Mouse (Mus musculus): ENCODE measurements around the gene Pifo. TPM values are rescaled to one million over a fixed set of nuclear protein-coding genes. Genes with fewer than 3 reads are reported as not detected.

The Pifo gene
- total and polyA plus RNA-seq, 2 experiments from 2014 or later = 2.5 to 7.3 TPM

DNA sequence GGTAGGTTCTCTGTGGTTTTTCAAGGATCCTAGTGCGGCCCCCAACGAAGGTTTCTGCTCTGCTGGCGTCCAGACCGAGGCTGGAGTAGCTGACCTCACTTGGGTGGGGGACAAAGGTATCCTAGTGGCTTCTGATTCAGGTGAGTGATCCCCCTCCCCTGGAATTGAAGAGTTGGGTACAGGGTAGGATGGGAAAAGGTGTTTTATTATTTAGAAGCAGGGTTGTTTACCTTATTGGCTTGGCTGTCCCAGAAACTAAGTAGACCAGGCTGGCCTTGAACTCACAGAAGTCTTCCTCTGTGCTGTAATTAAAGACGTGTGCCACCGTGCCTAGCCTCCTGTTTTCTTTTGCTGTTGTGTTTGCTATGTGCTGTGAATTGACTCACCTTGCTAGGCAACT is 54.4 kb downstream of the Pifo start, which contains the start of gene Atp5f1:
Atp5f1 (minus strand) TSS at position 101 of the 400 bp plus-strand sequence.
- Histone ChIP-seq H3K4me2 (ENCODE audit: low read depth, low read length, poor library complexity, severe bottlenecking) (peak within 1 kb of the TSS; percentile 73), H3K4me3 (ENCODE audit: low read depth, low read length) (peak within 1 kb of the TSS; percentile 95), H3K9me3 (ENCODE audit: low read length) (no peaks in the 10 kb centered on the region), H3K36me3 (ENCODE audit: insufficient read depth, low read length) (peaks cover 29% of the 10 kb centered on the region), H3K9ac (replicated peaks; ENCODE audit: low read length, poor library complexity, severe bottlenecking) (peak within 1 kb of the TSS; percentile 99), H3K27me3 (ENCODE audit: insufficient read depth, low read length) (no peaks in the 10 kb centered on the region), H3K27ac (ENCODE audit: low read depth, low read length) (peak within 1 kb of the TSS; percentile 86), H3K4me1 (ENCODE audit: insufficient read depth, low read length) (0 out of 2 replicates have a peak, but pooled peaks cover 4% of the 10 kb centered on the region)
- 5% methylated on average over 6 of the region's 6 CpGs for WGBS
- DNase-seq (ENCODE audit: low spot score) (no peak), ATAC-seq (ENCODE audit: low FRiP score) (no peak)
- no peak for TF ChIP-seq CTCF (IDR thresholded peaks at IDR 0.05)

DNA sequence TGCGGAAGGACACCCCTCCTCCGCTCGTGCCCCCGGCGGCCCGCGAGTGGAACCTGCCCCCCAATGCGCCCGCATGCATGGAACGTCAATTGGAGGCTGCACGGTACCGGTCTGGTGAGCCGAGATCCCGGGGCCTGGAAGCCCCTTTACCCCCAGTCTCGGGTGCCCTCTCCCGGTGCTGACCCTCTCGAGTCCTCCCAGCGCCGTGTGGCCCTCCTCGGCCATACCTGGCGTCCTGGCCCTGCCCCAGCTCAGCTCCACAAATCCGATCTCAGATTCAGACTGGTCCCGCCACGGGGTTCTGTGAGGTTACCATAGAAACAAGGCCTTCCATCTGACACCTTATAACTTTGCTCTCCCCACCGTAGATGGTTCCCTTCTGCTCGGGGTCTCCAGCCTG is 54.9 kb downstream of the Pifo start:
- H3K4me1 ChIP-seq (ENCODE audit: insufficient read depth, low read length) = 0 out of 2 replicates have a peak, but pooled peaks cover 4% of the 10 kb centered on the region
- peak overlapping the region; percentile 85 for H3K27ac ChIP-seq (ENCODE audit: low read depth, low read length)
- H3K36me3 ChIP-seq (ENCODE audit: insufficient read depth, low read length) = peaks cover 28% of the 10 kb centered on the region
- WGBS = under 1% methylated on average over 23 of the region's 26 CpGs
- peak; percentile 67 for ATAC-seq (ENCODE audit: low FRiP score)
- no peak; the same call in 1 of the 2 replicates for TF ChIP-seq CTCF (IDR thresholded peaks at IDR 0.05)
- DNase-seq (ENCODE audit: low spot score) = peak; percentile 57
- no peaks in the 10 kb centered on the region for H3K27me3 ChIP-seq (ENCODE audit: insufficient read depth, low read length)
- H3K4me3 ChIP-seq (ENCODE audit: low read depth, low read length) = peak overlapping the region; percentile 95
- peak overlapping the region; percentile 73 for H3K4me2 ChIP-seq (ENCODE audit: low read depth, low read length, poor library complexity, severe bottlenecking)
- peak overlapping the region; percentile 91 for H3K9ac ChIP-seq (replicated peaks; ENCODE audit: low read length, poor library complexity, severe bottlenecking)
- no peaks in the 10 kb centered on the region for H3K9me3 ChIP-seq (ENCODE audit: low read length)

DNA sequence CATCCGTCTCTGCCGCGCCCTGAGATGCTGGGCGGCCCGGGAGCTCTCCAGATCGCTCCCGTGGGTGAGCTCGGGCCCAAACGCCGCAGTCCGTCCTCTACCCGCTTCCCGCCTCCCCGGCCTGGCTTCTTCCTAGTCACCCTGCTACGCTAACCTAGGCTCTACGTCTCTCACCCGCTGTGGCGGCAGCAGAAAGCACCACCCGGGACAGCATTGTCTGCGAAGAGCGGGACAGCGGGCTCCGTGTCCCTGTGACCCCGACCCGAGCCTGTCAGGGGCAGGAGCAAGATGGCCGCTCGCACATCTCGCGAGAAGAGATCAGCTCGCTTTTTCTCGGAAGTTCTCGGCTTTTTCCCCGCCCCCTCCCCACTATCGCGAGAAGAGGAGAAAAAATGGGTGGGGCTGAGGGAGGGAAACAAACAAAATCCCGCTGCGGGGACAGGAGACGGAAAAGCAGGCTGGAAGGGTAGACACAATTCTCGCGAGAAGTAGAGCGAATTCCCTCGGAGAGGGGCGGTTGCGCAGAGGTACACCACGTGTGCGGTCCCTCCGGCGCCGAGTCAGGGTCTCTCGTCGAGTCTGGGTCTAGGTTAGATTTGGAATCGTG is 55.4 kb downstream of the Pifo start, which contains the start of gene Wdr77:
Wdr77 (plus strand) TSS at position 396 of the 607 bp plus-strand sequence.
- H3K9ac ChIP-seq (replicated peaks; ENCODE audit: low read length, poor library complexity, severe bottlenecking) = peak within 1 kb of the TSS; percentile 99
- H3K4me2 ChIP-seq (ENCODE audit: low read depth, low read length, poor library complexity, severe bottlenecking) = peak within 1 kb of the TSS; percentile 73
- no peaks in the 10 kb centered on the region for H3K27me3 ChIP-seq (ENCODE audit: insufficient read depth, low read length)
- peak; percentile 97 for ATAC-seq (ENCODE audit: low FRiP score)
- H3K4me1 ChIP-seq (ENCODE audit: insufficient read depth, low read length) = 0 out of 2 replicates have a peak, but pooled peaks cover 4% of the 10 kb centered on the region
- H3K27ac ChIP-seq (ENCODE audit: low read depth, low read length) = peak within 1 kb of the TSS; percentile 86
- no peaks in the 10 kb centered on the region for H3K9me3 ChIP-seq (ENCODE audit: low read length)
- no peak for TF ChIP-seq CTCF (IDR thresholded peaks at IDR 0.05)
- WGBS = under 1% methylated on average over 50 of the region's 52 CpGs
- H3K36me3 ChIP-seq (ENCODE audit: insufficient read depth, low read length) = peaks cover 24% of the 10 kb centered on the region
- peak; percentile 99 for DNase-seq (ENCODE audit: low spot score)
- peak within 1 kb of the TSS; percentile 95 for H3K4me3 ChIP-seq (ENCODE audit: low read depth, low read length)

DNA sequence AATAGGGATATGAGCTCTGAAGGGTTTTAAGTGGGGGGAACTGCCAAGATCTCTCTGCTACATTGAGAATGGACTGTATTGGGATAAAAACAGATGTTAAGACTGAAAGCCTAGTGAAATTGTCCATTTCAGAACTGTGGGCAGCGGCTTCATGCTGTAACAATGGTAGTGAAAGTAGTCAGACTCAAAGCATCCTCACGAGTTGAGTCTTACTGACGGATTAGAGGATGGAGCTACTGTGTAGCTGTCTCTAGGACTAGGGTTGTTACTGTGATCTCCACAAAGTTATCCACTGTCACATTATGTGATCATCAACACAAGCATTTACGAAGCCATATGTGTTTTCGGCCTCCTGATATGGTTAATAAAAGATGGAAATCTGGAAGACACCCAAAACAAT is 56.2 kb downstream of the Pifo start:
- 40% methylated on average over 5 of the region's 5 CpGs for WGBS
- no peak for ATAC-seq (ENCODE audit: low FRiP score)
- no peak for TF ChIP-seq CTCF (IDR thresholded peaks at IDR 0.05)

DNA sequence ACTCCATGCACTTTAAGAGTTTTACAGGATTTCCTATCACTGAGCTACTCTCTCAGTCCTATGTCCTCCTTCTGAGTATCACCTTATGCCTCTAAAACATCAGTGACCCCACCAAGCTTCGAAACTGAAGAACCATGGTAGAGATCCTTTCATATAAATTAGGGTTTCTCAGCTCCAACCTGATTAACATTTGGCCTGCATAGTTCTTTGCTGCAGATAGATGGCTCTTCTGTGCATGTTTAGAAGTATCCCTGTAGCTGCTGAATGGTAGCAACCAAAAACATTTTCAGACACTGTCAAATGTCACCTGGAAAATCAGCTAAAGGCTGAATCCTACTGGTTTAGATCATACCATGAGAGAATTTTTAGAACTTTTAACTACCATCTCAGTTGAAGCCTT is 57.2 kb downstream of the Pifo start:
- DNase-seq (ENCODE audit: low spot score) = no peak
- Histone ChIP-seq H3K27me3 (ENCODE audit: insufficient read depth, low read length) (no peaks in the 10 kb centered on the region), H3K9me3 (ENCODE audit: low read length) (no peaks in the 10 kb centered on the region), H3K27ac (ENCODE audit: low read depth, low read length) (no peak overlapping the region), H3K36me3 (ENCODE audit: insufficient read depth, low read length) (peaks cover 15% of the 10 kb centered on the region), H3K4me1 (ENCODE audit: insufficient read depth, low read length) (0 out of 2 replicates have a peak, but pooled peaks cover 4% of the 10 kb centered on the region), H3K4me2 (ENCODE audit: low read depth, low read length, poor library complexity, severe bottlenecking) (no peak overlapping the region), H3K4me3 (ENCODE audit: low read depth, low read length) (no peak overlapping the region), H3K9ac (replicated peaks; ENCODE audit: low read length, poor library complexity, severe bottlenecking) (0 out of 2 replicates have a peak overlapping the region, but pooled peaks have one; percentile 19)
- 92% methylated on average over 1 of the region's 1 CpGs for WGBS
- ATAC-seq (ENCODE audit: low FRiP score) = no peak
- peak; percentile 60 for TF ChIP-seq CTCF (IDR thresholded peaks at IDR 0.05)

More for the DNA sequence above, 56.2 kb downstream of the Pifo start:
- Histone ChIP-seq H3K36me3 (ENCODE audit: insufficient read depth, low read length) (peaks cover 21% of the 10 kb centered on the region), H3K4me2 (ENCODE audit: low read depth, low read length, poor library complexity, severe bottlenecking) (peak overlapping the region; percentile 50), H3K27me3 (ENCODE audit: insufficient read depth, low read length) (no peaks in the 10 kb centered on the region), H3K9me3 (ENCODE audit: low read length) (no peaks in the 10 kb centered on the region), H3K4me1 (ENCODE audit: insufficient read depth, low read length) (0 out of 2 replicates have a peak, but pooled peaks cover 4% of the 10 kb centered on the region), H3K9ac (replicated peaks; ENCODE audit: low read length, poor library complexity, severe bottlenecking) (peak overlapping the region; percentile 99), H3K4me3 (ENCODE audit: low read depth, low read length) (peak overlapping the region; percentile 95), H3K27ac (ENCODE audit: low read depth, low read length) (peak overlapping the region; percentile 86; the same call in 1 of the 2 replicates)
- no peak for DNase-seq (ENCODE audit: low spot score)

DNA sequence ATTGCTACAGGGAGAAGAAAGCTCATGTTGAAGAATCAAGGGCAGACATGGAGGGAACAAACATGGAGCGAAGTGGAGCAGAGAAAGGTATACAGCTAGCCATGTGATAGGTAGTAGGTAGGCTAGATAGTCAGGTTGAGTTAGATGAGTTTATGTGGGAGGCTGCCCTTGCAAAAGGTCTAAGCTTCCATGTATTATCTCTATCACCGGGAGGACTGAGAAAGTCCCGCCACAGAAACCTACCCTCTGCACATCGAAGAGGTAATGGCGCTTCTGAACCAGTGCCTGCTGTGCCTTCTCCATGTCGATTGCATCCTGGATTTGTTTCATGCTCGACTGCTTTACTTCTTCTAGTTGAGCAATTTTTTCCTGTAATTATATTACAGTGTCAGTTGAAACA is 63.1 kb downstream of the Pifo start:
- TF ChIP-seq CTCF (IDR thresholded peaks at IDR 0.05) = no peak
- Histone ChIP-seq H3K36me3 (ENCODE audit: insufficient read depth, low read length) (peaks cover 27% of the 10 kb centered on the region), H3K4me3 (ENCODE audit: low read depth, low read length) (no peak overlapping the region), H3K4me1 (ENCODE audit: insufficient read depth, low read length) (no peaks in the 10 kb centered on the region), H3K9ac (replicated peaks; ENCODE audit: low read length, poor library complexity, severe bottlenecking) (no peak overlapping the region), H3K27ac (ENCODE audit: low read depth, low read length) (no peak overlapping the region), H3K27me3 (ENCODE audit: insufficient read depth, low read length) (no peaks in the 10 kb centered on the region), H3K4me2 (ENCODE audit: low read depth, low read length, poor library complexity, severe bottlenecking) (no peak overlapping the region), H3K9me3 (ENCODE audit: low read length) (no peaks in the 10 kb centered on the region)
- WGBS = 94% methylated on average over 7 of the region's 7 CpGs
- no peak for ATAC-seq (ENCODE audit: low FRiP score)
- no peak for DNase-seq (ENCODE audit: low spot score)

Other genes with a start within 250 kb of the Pifo start
- gene Rap1a, start 213.3 kb downstream of the Pifo start, total RNA-seq (2014; rRNA removed) = 27.1 and 32.2 TPM in 2 replicates
- gene Rap1a, start 213.3 kb downstream of the Pifo start, polyA plus RNA-seq (2015; fragmentation: Nextera tagmentation; extraction: Ambion mirVana) = 59.9 and 66.0 TPM in 2 replicates
- 0.66 and 0.77 TPM in 2 replicates for gene Adora3, start 143.8 kb downstream of the Pifo start, total RNA-seq (2014; rRNA removed)
- 0.20 and 0.30 TPM in 2 replicates for gene Adora3, start 143.8 kb downstream of the Pifo start, polyA plus RNA-seq (2015; fragmentation: Nextera tagmentation; extraction: Ambion mirVana)
- gene Tmigd3, start 143.7 kb downstream of the Pifo start, total RNA-seq (2014; rRNA removed) = not detected in 2 replicates
- not detected in 2 replicates for gene Tmigd3, start 143.7 kb downstream of the Pifo start, polyA plus RNA-seq (2015; fragmentation: Nextera tagmentation; extraction: Ambion mirVana)
- 0.33 and 1.0 TPM in 2 replicates for gene I830077J02Rik, start 82.0 kb downstream of the Pifo start, total RNA-seq (2014; rRNA removed)
- 0.25 and 0.40 TPM in 2 replicates for gene I830077J02Rik, start 82.0 kb downstream of the Pifo start, polyA plus RNA-seq (2015; fragmentation: Nextera tagmentation; extraction: Ambion mirVana)
- gene Wdr77, start 55.3 kb downstream of the Pifo start, total RNA-seq (2014; rRNA removed) = 56.4 and 65.1 TPM in 2 replicates
- 87.9 and 88.1 TPM in 2 replicates for gene Wdr77, start 55.3 kb downstream of the Pifo start, polyA plus RNA-seq (2015; fragmentation: Nextera tagmentation; extraction: Ambion mirVana)
- 239 and 270 TPM in 2 replicates for gene Atp5f1, start 54.5 kb downstream of the Pifo start, total RNA-seq (2014; rRNA removed)
- gene Atp5f1, start 54.5 kb downstream of the Pifo start, polyA plus RNA-seq (2015; fragmentation: Nextera tagmentation; extraction: Ambion mirVana) = 539 and 548 TPM in 2 replicates
- gene Ovgp1, start 40.9 kb downstream of the Pifo start, total RNA-seq (2014; rRNA removed) = 4.8 and 6.8 TPM in 2 replicates
- gene Ovgp1, start 40.9 kb downstream of the Pifo start, polyA plus RNA-seq (2015; fragmentation: Nextera tagmentation; extraction: Ambion mirVana) = 4.8 and 7.6 TPM in 2 replicates
- not detected in 2 replicates for gene Chil5, start 18.2 kb upstream of the Pifo start, total RNA-seq (2014; rRNA removed)
- gene Chil5, start 18.2 kb upstream of the Pifo start, polyA plus RNA-seq (2015; fragmentation: Nextera tagmentation; extraction: Ambion mirVana) = not detected in 2 replicates
- 0.66 and 5.7 TPM in 2 replicates for gene Chia1, start 98.6 kb upstream of the Pifo start, total RNA-seq (2014; rRNA removed)
- 1.4 and 1.5 TPM in 2 replicates for gene Chia1, start 98.6 kb upstream of the Pifo start, polyA plus RNA-seq (2015; fragmentation: Nextera tagmentation; extraction: Ambion mirVana)
- gene Chil3, start 152.9 kb upstream of the Pifo start, total RNA-seq (2014; rRNA removed) = not detected in 2 replicates
- gene Chil3, start 152.9 kb upstream of the Pifo start, polyA plus RNA-seq (2015; fragmentation: Nextera tagmentation; extraction: Ambion mirVana) = 0.38 TPM in 1 of 2 replicates, not detected in the other
- not detected in 2 replicates for gene Chil4, start 204.9 kb upstream of the Pifo start, total RNA-seq (2014; rRNA removed)
- gene Chil4, start 204.9 kb upstream of the Pifo start, polyA plus RNA-seq (2015; fragmentation: Nextera tagmentation; extraction: Ambion mirVana) = not detected in 2 replicates